Mouse (Mus musculus) CH12.LX (cell line): ENCODE results near the gene Olfr108. TPM values are rescaled to one million over a fixed set of nuclear protein-coding genes. Genes with fewer than 3 reads are reported as not detected.

ENCODE experiments used
- DNase-seq: peaks from one replicate; pipeline ENCODE4 v3.0.0-alpha.2; 2013; ENCODE audit errors: extremely low read depth
- H3K27ac ChIP-seq: 2 replicates; pipeline ENCODE4 v1.5.1; 2012; ENCODE audit warnings: low read depth, mild to moderate bottlenecking, control low read depth, moderate library complexity; ENCODE audit not compliant: insufficient read depth
- H3K27me3 ChIP-seq: replicated peaks from 2 replicates; pipeline ENCODE3; 2012; ENCODE audit warnings: inconsistent platforms
- H3K36me3 ChIP-seq, 2 experiments: replicated peaks in 1 of 2; 2 replicates each; pipeline versions ENCODE3 to v1.6.1; 2012; ENCODE audit warnings: inconsistent platforms in 1 of 2, low read length in 1 of 2, mild to moderate bottlenecking in 1 of 2, mixed read lengths in 1 of 2, moderate library complexity in 1 of 2; ENCODE audit not compliant: control insufficient read depth in 1 of 2, insufficient read depth in 1 of 2
- H3K4me1 ChIP-seq, 2 experiments: 2 replicates each; pipeline ENCODE4 v1.6.1; 2012; ENCODE audit warnings: inconsistent platforms in 1 of 2, moderate library complexity in 1 of 2; ENCODE audit not compliant: insufficient read depth in 2 of 2, control insufficient read depth in 1 of 2
- H3K4me2 ChIP-seq: 2 replicates; pipeline ENCODE4 v1.6.1; 2012; ENCODE audit warnings: low read depth, mild to moderate bottlenecking, control low read depth; ENCODE audit not compliant: poor library complexity, insufficient read depth, severe bottlenecking
- H3K4me3 ChIP-seq, 3 experiments: fragments of 150-350 bp in 1 of 3; sonication (generic) in 1 of 3; replicated peaks in 1 of 3; 2 replicates each; pipeline versions ENCODE3 to v1.5.1; 2011 to 2012; ENCODE audit warnings: low read depth in 2 of 3, low read length in 2 of 3, mild to moderate bottlenecking in 2 of 3, moderate library complexity in 2 of 3, control low read depth in 1 of 3, improper control_type of control experiment in 1 of 3, inconsistent platforms in 1 of 3, mixed read lengths in 1 of 3; ENCODE audit not compliant: poor library complexity in 1 of 3
- H3K79me2 ChIP-seq: replicated peaks from 2 replicates; pipeline ENCODE4 v1.6.1; 2012; ENCODE audit warnings: mild to moderate bottlenecking, moderate library complexity; ENCODE audit not compliant: control insufficient read depth, poor library complexity, insufficient read depth, severe bottlenecking; ENCODE audit errors: extremely low read depth
- H3K9ac ChIP-seq: 2 replicates; pipeline ENCODE4 v1.6.1; 2012; ENCODE audit warnings: low read depth, mild to moderate bottlenecking, control low read depth, moderate library complexity; ENCODE audit not compliant: insufficient read depth
- H3K9me3 ChIP-seq: replicated peaks from 2 replicates; pipeline ENCODE3; 2012; ENCODE audit warnings: low read length, inconsistent platforms, mixed read lengths
- BHLHE40 ChIP-seq: IDR thresholded peaks from 2 replicates; pipeline ENCODE4 v1.6.1; 2011; ENCODE audit warnings: mild to moderate bottlenecking, low read depth, low read length, improper control_type of control experiment
- CHD2 ChIP-seq: IDR thresholded peaks from 2 replicates; pipeline ENCODE4 v1.6.1; 2011; ENCODE audit warnings: low read length, improper control_type of control experiment
- CTCF ChIP-seq, 2 experiments: IDR thresholded peaks in 1 of 2; conservative IDR thresholded peaks in 1 of 2; 2 replicates each; pipeline ENCODE4 v1.5.1; 2011 to 2012; ENCODE audit warnings: low read depth in 2 of 2, low read length in 2 of 2, improper control_type of control experiment in 1 of 2, inconsistent platforms in 1 of 2, mild to moderate bottlenecking in 1 of 2, moderate library complexity in 1 of 2
- ELF1 ChIP-seq: IDR thresholded peaks from 2 replicates; pipeline ENCODE4 v1.6.1; 2014; ENCODE audit warnings: low read depth, mild to moderate bottlenecking, inconsistent platforms, low read length, improper control_type of control experiment
- EP300 ChIP-seq: IDR thresholded peaks from 2 replicates; pipeline ENCODE4 v1.6.1; 2011; ENCODE audit warnings: low read length, improper control_type of control experiment
- GABPA ChIP-seq: IDR thresholded peaks from 2 replicates; pipeline ENCODE4 v1.6.1; 2012; ENCODE audit warnings: low read depth, low read length, improper control_type of control experiment, inconsistent platforms; ENCODE audit not compliant: insufficient replicate concordance
- IRF4 ChIP-seq: IDR thresholded peaks from 2 replicates; pipeline ENCODE4 v1.6.1; 2014; ENCODE audit warnings: low read depth, mild to moderate bottlenecking, inconsistent platforms, low read length, improper control_type of control experiment
- JUND ChIP-seq: conservative IDR thresholded peaks from 2 replicates; pipeline ENCODE4 v1.6.1; 2011; ENCODE audit warnings: low read depth, low read length, improper control_type of control experiment
- KAT2A ChIP-seq: IDR thresholded peaks from 2 replicates; pipeline ENCODE4 v1.6.1; 2012; ENCODE audit warnings: low read length, improper control_type of control experiment, inconsistent platforms; ENCODE audit not compliant: insufficient replicate concordance
- MAFK ChIP-seq: IDR thresholded peaks from 2 replicates; pipeline ENCODE4 v1.6.1; 2011; ENCODE audit warnings: low read length, improper control_type of control experiment; ENCODE audit not compliant: insufficient replicate concordance
- MXI1 ChIP-seq: IDR thresholded peaks from 2 replicates; pipeline ENCODE4 v1.6.1; 2011; ENCODE audit warnings: mild to moderate bottlenecking, low read depth, low read length, improper control_type of control experiment
- NELFE ChIP-seq: IDR thresholded peaks from 2 replicates; pipeline ENCODE4 v1.6.1; 2011; ENCODE audit warnings: low read depth, low read length, improper control_type of control experiment
- NRF1 ChIP-seq: IDR thresholded peaks from 2 replicates; pipeline ENCODE4 v1.6.1; 2014; ENCODE audit warnings: low read depth, mild to moderate bottlenecking, inconsistent platforms, low read length, improper control_type of control experiment, moderate library complexity
- POLR2A ChIP-seq: IDR thresholded peaks from 2 replicates; pipeline ENCODE4 v1.6.1; 2011; ENCODE audit warnings: low read depth, mild to moderate bottlenecking, improper control_type of control experiment, low read length
- RAD21 ChIP-seq: IDR thresholded peaks from 2 replicates; pipeline ENCODE4 v1.6.1; 2011; ENCODE audit warnings: low read depth, mild to moderate bottlenecking, low read length, improper control_type of control experiment, moderate library complexity
- RCOR1 ChIP-seq: conservative IDR thresholded peaks from 2 replicates; pipeline ENCODE4 v1.6.1; 2012; ENCODE audit warnings: low read depth, mild to moderate bottlenecking, inconsistent platforms, low read length, improper control_type of control experiment
- SIN3A ChIP-seq: IDR thresholded peaks from 2 replicates; pipeline ENCODE4 v1.6.1; 2012; ENCODE audit warnings: low read length, improper control_type of control experiment, inconsistent platforms
- TCF12 ChIP-seq: IDR thresholded peaks from 2 replicates; pipeline ENCODE4 v1.6.1; 2014; ENCODE audit warnings: low read depth, mild to moderate bottlenecking, inconsistent platforms, low read length, improper control_type of control experiment
- ZC3H11A ChIP-seq: IDR thresholded peaks from 2 replicates; pipeline ENCODE4 v1.6.1; 2012; ENCODE audit warnings: low read depth, mild to moderate bottlenecking, inconsistent platforms, low read length, improper control_type of control experiment
- ZMIZ1 ChIP-seq: IDR thresholded peaks from 2 replicates; pipeline ENCODE4 v1.6.1; 2012; ENCODE audit warnings: low read depth, mild to moderate bottlenecking, inconsistent platforms, low read length, improper control_type of control experiment
- dilution Hi-C: fragments of 300-500 bp; cut with MboI; formaldehyde crosslinking; loops from 2 replicates; pipeline ENCODE4 v1.14.3; 2020; ENCODE audit warnings: low sequenced_read_pairs; ENCODE audit not compliant: extremely low pct_unique_long_range_greater_than_20kb, extremely low pct_ligation_motif_present
- in situ Hi-C: fragments of 300-500 bp; cut with MboI; formaldehyde crosslinking; loops from 3 replicates; pipeline ENCODE4 v1.14.3; 2019; ENCODE audit warnings: low sequenced_read_pairs, low pct_ligation_motif_present, low pct_unique_long_range_greater_than_20kb, mixed read lengths
- polyA plus RNA-seq: library from polyadenylated mRNA; unstranded; fragments of >175 nt; gene quantifications from 2 replicates; pipeline ENCODE4 v1.2.1, GENCODE M21; 2012; ENCODE audit warnings: low read depth; ENCODE audit not compliant: insufficient read length
- total RNA-seq, 2 experiments: library from RNA; depleted of rRNA; stranded (reverse); fragments of 300-350 nt in 1 of 2; fragments of >200 nt in 1 of 2; gene quantifications; 2 replicates each; pipeline ENCODE4 v1.2.3; 2012 to 2014

Gene Olfr108
- total RNA-seq (2012; rRNA removed): not detected in 2 replicates
- not detected in 2 replicates for total RNA-seq (2014; rRNA removed)
- not detected in 2 replicates for polyA plus RNA-seq

DNA sequence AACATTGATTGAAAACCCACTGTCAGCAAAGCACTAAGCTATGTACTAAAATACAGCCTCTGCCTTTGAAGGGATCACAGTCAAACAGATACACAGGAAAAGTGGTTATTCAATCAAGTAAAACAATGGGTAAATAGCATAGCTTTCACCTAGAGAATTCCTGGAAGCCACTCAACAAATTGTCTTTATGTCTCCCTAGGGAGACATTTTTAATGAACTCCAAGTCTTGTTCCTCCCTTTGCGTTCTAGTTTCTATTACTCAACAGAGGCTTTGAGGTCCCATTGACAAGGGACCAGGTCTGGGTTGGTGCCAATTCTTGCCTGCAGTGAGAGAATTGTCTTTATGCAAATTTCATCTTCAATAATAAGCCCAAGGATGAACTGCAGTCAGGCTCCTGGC is at the start of gene Olfr108:
Gene Olfr108, plus strand, starts transcription at position 301 of the 400 bp plus-strand sequence.
- H3K9me3 ChIP-seq: no peaks in the 10 kb centered on the region
- in situ Hi-C loops (no loop called here), dilution Hi-C loops (no loop called here)
- DNase-seq: no peak
- H3K9ac ChIP-seq: no peak within 1 kb of the TSS
- H3K36me3 ChIP-seq: no peaks in the 10 kb centered on the region
- H3K27me3 ChIP-seq: no peaks in the 10 kb centered on the region
- no peak within 1 kb of the TSS for H3K27ac ChIP-seq
- TF ChIP-seq ZMIZ1 (no peak), NRF1 (no peak), IRF4 (no peak), GABPA (no peak), MAFK (no peak), NELFE (no peak), RAD21 (no peak), CHD2 (no peak), CTCF (conservative IDR thresholded peaks at IDR 0.05 in 1 of 2, IDR thresholded peaks at IDR 0.05 in 1 of 2; ENCODE audit: low read depth in 2 of 2, low read length in 2 of 2) (no peak)
- no peaks in the 10 kb centered on the region for H3K79me2 ChIP-seq
- H3K4me1 ChIP-seq: no peaks in the 10 kb centered on the region
- no peak within 1 kb of the TSS for H3K4me2 ChIP-seq
- no peak within 1 kb of the TSS for H3K4me3 ChIP-seq

DNA sequence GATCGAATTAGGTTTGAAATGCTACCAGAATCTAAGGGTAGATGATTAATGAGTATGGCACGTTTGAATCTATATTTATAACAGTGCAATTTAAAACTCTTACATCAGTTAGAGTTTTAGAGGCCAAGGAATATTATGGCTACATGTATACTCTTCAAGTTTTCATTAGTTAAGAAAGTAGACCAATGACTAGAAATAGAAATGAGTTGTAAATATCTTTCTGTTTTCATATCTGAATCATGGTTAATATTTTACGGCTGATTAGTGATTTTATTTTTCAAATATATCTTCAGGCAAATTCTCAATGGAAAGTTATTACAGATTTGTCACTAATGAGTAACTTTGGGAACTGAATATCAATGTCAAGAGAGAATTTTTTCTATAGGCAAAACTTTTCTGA is 46.4 kb upstream of the Olfr108 start, which contains the start of gene Olfr107:
Gene Olfr107, plus strand, starts transcription at position 301 of the 400 bp plus-strand sequence.
- Histone ChIP-seq H3K9me3 (no peaks in the 10 kb centered on the region), H3K79me2 (no peaks in the 10 kb centered on the region), H3K4me2 (no peak within 1 kb of the TSS), H3K27me3 (no peaks in the 10 kb centered on the region), H3K4me3 (no peak within 1 kb of the TSS), H3K9ac (no peak within 1 kb of the TSS), H3K36me3 (no peaks in the 10 kb centered on the region), H3K4me1 (no peaks in the 10 kb centered on the region), H3K27ac (no peak within 1 kb of the TSS)
- dilution Hi-C loops (no loop called here), in situ Hi-C loops (no loop called here)
- DNase-seq: no peak
- TF ChIP-seq IRF4: no peak
- no peak for TF ChIP-seq RAD21
- no peak for TF ChIP-seq NELFE
- TF ChIP-seq SIN3A: no peak
- TF ChIP-seq MXI1: no peak
- no peak for TF ChIP-seq POLR2A
- no peak for TF ChIP-seq NRF1
- no peak for TF ChIP-seq ELF1
- no peak for TF ChIP-seq TCF12
- no peak for TF ChIP-seq RCOR1
- TF ChIP-seq KAT2A: no peak
- TF ChIP-seq BHLHE40: no peak
- no peak for TF ChIP-seq JUND
- no peak for TF ChIP-seq ZC3H11A
- no peak for TF ChIP-seq CTCF (conservative IDR thresholded peaks at IDR 0.05 in 1 of 2, IDR thresholded peaks at IDR 0.05 in 1 of 2; ENCODE audit: low read depth in 2 of 2, low read length in 2 of 2)
- TF ChIP-seq EP300: no peak
